Mouse (Mus musculus) spleen, embryonic (tissue): ENCODE results near the gene Suclg2.
"Not testable (repeated sequence)": the region's sequence is repeated elsewhere in the genome, so short reads cannot be mapped to it uniquely, and the experiment has no call there.

Source experiments
- CTCF ChIA-PET: fragments of 350-600 bp; sonication (Branson Sonifier 250); formaldehyde crosslinking; loops from one replicate; lab custom pipeline; 2022; lab: Charles Lee

Gene Suclg2

GRCm38 (mm10) chr6:95629071-95629470, 89.5 kb downstream of the Suclg2 start:
- CTCF ChIA-PET = interaction anchor here (0.6 kb wide), 1 partner anchor 16 kb away, joined by 3 read pairs; no protein-coding TSS in a partner anchor

GRCm38 (mm10) chr6:95621821-95622220, 96.8 kb downstream of the Suclg2 start:
- CTCF ChIA-PET = no interaction called here

- CTCF ChIA-PET = no interaction called here
Observed at GRCm38 (mm10) chr6:95620804-95621203, 97.8 kb downstream of the Suclg2 start.

GRCm38 (mm10) chr6:95619817-95620216, 98.8 kb downstream of the Suclg2 start:
- CTCF ChIA-PET = no interaction called here

- CTCF ChIA-PET = no interaction called here
Observed at GRCm38 (mm10) chr6:95618434-95618833, 100.2 kb downstream of the Suclg2 start.

GRCm38 (mm10) chr6:95613228-95613627, 105.4 kb downstream of the Suclg2 start:
- CTCF ChIA-PET = no interaction called here

GRCm38 (mm10) chr6:95612412-95613022, 106.1 kb downstream of the Suclg2 start:
- CTCF ChIA-PET = no interaction called here

- CTCF ChIA-PET = no interaction called here
Observed at GRCm38 (mm10) chr6:95611059-95611458, 107.5 kb downstream of the Suclg2 start.

- CTCF ChIA-PET = no interaction called here
Observed at GRCm38 (mm10) chr6:95608123-95608522, 110.5 kb downstream of the Suclg2 start.

GRCm38 (mm10) chr6:95600731-95601130, 117.9 kb downstream of the Suclg2 start:
- CTCF ChIA-PET = not testable (repeated sequence)

- CTCF ChIA-PET = interaction anchor here (0.9 kb wide), 1 partner anchor 71 kb away, joined by 3 read pairs; no protein-coding TSS in a partner anchor
Observed at GRCm38 (mm10) chr6:95596766-95597750, 121.5 kb downstream of the Suclg2 start.

GRCm38 (mm10) chr6:95595852-95596251, 122.7 kb downstream of the Suclg2 start:
- CTCF ChIA-PET = no interaction called here

GRCm38 (mm10) chr6:95594239-95594638, 124.4 kb downstream of the Suclg2 start:
- CTCF ChIA-PET = no interaction called here

- CTCF ChIA-PET = no interaction called here
Observed at GRCm38 (mm10) chr6:95592396-95592795, 126.2 kb downstream of the Suclg2 start.

- CTCF ChIA-PET = no interaction called here
Observed at GRCm38 (mm10) chr6:95590463-95590862, 128.1 kb downstream of the Suclg2 start.

- CTCF ChIA-PET = no interaction called here
Observed at GRCm38 (mm10) chr6:95587108-95587796, 131.3 kb downstream of the Suclg2 start.

GRCm38 (mm10) chr6:95581893-95582292, 136.7 kb downstream of the Suclg2 start:
- CTCF ChIA-PET = no interaction called here

GRCm38 (mm10) chr6:95579792-95580191, 138.8 kb downstream of the Suclg2 start:
- CTCF ChIA-PET = interaction anchor here (0.6 kb wide), 1 partner anchor 9 kb away, joined by 3 read pairs; no protein-coding TSS in a partner anchor

GRCm38 (mm10) chr6:95575531-95575930, 143.1 kb downstream of the Suclg2 start:
- CTCF ChIA-PET = no interaction called here

- CTCF ChIA-PET = no interaction called here
Observed at GRCm38 (mm10) chr6:95574867-95575266, 143.7 kb downstream of the Suclg2 start.

- CTCF ChIA-PET = no interaction called here
Observed at GRCm38 (mm10) chr6:95574389-95574788, 144.2 kb downstream of the Suclg2 start.
